Mouse (Mus musculus) thymus, postnatal 10 days (tissue): Measurements from ENCODE around the gene Eef1g.
A peak's percentile ranks its signal among the peaks of the same experiment; 100 is the strongest.
"Not testable (repeated sequence)": the region's sequence is repeated elsewhere in the genome, so short reads cannot be mapped to it uniquely, and the experiment has no call there.

Experiments used
- DNase-seq, 2 experiments: peaks; one replicate each; pipeline ENCODE4 v3.0.0; 2021; ENCODE audit warnings: low spot score in 2 of 2

Eef1g gene

DNA sequence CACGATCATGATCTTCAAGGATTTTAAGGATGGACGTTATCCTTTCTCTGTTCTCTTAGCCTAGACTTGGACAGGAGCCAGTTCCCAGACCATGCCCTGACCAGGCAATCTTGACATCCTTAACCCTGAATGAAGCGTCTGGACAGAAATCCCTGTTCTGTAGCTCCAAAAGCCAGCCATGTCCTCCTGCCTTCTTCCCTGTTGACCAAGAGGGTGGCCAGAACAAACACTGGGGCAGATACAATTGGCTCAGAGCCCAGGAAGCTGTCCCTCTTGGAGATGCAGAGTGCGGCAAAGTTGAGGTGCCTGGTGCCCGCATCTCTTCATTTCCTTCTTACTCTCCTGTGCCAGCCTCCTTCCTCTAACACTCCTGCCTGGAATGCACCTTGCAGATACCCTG, 19.1 kb downstream of the Eef1g start:
- DNase-seq, result no peak

- DNase-seq, result no peak
These were observed 21.0 kb downstream of the Eef1g start for GRCm38 (mm10) chr19:8987816-8988215.

DNA sequence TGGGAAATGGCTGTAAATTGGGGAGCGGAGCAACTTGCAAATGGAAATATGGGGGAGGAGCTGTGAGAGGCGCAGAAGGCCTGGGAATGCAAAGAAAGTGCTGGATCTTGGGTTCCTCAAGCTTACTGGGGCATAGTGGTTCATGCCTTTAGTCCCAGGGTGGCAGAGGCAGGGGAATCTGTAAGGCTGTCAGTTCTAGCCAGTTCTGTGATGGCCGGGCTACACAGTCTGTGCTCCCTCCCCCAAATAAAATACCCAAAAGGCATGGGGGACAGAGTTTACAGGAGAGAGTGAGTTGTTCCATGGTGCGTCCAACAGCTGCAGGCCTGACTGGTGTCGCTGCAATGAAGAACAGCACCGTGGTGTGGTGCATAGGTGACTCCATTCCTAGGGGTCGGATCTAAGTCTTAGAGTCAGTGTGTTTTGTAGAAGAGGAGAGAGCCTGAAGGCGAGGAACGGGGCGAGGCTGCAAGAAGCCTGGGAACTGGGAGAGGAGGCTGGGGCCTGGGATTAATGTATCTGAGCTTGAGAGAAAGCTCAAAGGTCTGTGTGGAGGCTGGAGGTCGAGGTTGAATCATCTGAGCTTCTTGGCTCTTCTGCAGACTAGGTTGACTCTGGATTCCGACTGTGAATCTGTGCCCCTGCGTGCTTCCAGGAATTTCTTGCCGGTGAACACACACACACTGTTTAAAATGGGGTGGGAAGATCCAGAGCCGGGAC, 21.7 kb downstream of the Eef1g start:
- no peak for DNase-seq

GRCm38 (mm10) chr19:8989066-8989566, 22.3 kb downstream of the Eef1g start, which contains the start of gene Ahnak:
Gene Ahnak (plus strand): TSS chr19:8989284.
- no peak for DNase-seq

- peak; percentile 38 to 53 for DNase-seq
These were observed 23.0 kb downstream of the Eef1g start for GRCm38 (mm10) chr19:8989567-8990431.

GRCm38 (mm10) chr19:8990432-8991102, 23.7 kb downstream of the Eef1g start:
- no peak for DNase-seq

GRCm38 (mm10) chr19:8991245-8991870, 24.5 kb downstream of the Eef1g start:
- DNase-seq, result no peak

- DNase-seq, result no peak
These were observed 25.3 kb downstream of the Eef1g start for GRCm38 (mm10) chr19:8991871-8992735.

- DNase-seq, result peak; percentile 73 to 86
These were observed 26.2 kb downstream of the Eef1g start for GRCm38 (mm10) chr19:8992769-8993624.

DNA sequence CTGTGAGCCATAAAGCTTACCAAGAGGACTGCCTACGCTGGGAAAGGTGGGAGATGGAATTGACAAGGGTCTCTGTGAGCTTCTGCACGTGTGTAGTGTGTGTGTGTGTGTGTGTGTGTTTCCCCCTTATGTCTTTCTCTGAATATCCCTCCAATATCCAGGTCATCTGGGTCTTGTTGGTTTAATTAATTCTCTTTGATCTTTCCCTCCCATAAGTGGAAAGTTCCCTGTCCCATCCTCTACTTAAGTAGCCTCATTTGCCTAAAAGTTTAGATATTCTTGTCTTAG, 26.7 kb downstream of the Eef1g start:
- DNase-seq, result no peak

- no peak for DNase-seq
These were observed 28.2 kb downstream of the Eef1g start for GRCm38 (mm10) chr19:8994813-8995607.

- DNase-seq, result no peak
These were observed 29.8 kb downstream of the Eef1g start for GRCm38 (mm10) chr19:8996601-8997000.

DNA sequence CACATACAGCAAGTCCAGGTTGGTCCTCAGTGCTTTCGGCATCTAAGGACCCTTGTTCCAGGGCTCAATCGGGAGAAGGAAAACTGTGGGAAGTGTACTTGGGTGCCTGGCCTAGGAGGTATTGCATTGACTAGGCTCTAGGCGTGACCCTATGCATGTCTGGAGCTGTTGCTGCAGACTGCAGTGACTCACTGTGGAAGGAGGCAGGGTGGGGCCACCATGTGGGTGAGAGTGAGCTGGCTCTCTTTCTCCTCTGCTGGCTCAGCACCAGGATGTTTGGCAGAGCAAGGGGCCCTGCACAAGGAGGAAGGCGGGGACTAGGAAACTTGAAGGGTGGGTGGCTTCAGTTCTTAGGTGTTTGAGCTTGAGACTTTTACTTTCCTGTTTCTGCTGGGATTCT, 30.7 kb downstream of the Eef1g start:
- DNase-seq, result peak; percentile 74 to 77

DNA sequence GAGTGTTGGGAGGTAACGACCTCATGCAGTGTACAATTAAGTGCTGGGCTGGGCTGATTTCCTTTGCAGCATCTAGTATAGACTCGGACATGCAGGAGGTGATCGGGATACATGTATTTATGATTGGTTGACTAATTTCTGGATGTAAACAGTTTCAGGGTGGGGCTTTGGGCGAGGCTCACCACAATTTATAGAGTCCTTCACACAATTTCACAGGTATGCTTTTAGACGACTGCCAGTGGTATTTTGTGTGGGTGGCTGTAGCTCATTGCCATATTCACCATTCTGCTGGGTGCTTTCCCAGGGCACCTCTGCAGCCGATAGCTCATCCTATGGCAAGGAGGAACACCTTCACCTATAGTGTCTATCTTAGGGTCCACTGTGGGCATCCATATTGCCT, 31.7 kb downstream of the Eef1g start:
- DNase-seq, result no peak

- DNase-seq, result no peak
These were observed 32.4 kb downstream of the Eef1g start for GRCm38 (mm10) chr19:8999223-8999622.

DNA sequence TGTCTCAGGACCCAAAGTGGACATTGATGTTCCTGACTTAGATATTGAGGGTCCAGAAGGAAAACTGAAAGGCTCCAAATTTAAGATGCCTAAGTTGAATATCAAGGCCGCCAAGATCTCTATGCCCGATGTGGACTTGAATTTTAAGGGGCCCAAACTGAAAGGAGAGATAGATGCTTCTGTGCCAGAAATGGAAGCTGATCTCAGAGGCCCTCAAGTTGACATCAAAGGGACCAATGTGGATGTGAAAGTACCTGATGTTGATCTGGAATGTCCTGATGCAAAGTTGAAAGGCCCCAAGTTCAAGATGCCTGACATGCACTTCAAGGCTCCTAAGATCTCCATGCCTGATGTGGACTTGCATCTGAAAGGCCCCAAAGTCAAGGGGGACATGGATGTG, 40.1 kb downstream of the Eef1g start:
- DNase-seq, result not testable (repeated sequence)

DNA sequence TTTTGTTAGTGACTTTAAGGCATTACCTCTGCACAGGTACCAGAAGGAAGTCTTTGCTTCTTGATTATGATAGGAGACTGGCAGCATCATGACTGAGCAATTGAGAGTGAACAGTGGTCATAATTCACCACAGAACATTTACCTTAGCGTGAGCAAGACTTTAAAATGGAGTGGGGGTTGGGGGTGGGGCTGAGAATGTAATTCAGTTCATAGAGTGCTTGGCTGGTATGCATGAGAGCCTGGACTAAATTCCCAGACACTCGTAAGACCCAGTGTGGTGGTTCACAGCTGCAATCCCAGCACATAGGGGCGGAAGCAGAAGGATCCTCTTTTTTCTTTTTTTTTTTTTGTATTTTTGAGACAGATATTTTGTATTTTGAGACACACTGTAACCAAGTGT, 52.5 kb downstream of the Eef1g start:
- DNase-seq, result no peak

DNA sequence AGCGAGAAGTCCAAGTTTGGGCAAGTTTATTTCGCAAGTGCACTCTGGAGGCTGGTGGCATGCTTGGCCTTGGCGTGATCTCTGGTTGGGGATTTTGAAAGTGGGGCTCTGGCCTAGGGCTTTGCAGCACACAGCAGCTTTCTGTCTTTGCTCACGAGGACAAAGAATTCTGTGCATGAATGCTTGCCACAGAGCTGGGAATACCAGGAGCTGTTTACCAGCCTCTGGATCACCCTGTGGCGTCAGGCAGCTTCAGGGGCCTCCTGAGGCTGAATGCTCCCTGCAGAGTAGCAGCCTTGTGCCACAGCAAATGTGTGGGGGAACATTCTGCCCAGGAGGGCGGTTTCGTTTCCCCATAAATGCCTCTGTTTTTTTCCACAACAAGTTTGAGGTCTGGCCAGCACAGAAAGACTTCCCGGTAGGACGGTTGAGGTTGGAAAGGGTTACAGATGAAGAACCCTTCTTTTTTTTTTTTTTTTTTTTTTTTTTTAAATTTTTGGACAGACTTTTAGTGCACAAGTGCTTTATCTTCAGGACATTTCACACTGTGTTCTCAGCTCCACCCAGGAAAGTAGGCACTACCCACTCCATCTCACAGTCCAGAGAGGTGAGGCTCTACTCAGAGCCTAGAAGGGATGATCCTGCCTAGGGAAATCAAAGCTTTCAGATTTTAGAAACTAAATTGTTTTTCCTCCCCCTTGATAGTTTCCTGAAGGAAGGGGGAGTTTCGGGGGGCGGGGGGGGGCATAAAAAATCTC, 56.4 kb downstream of the Eef1g start:
- no peak for DNase-seq
